Mouse (Mus musculus) neural tube, embryonic 12.5 days (tissue): ENCODE measurements around the gene Pgpep1l. TPM values are rescaled to one million over a fixed set of nuclear protein-coding genes. Genes with fewer than 3 reads are reported as not detected.

Experiments used
- ATAC-seq: fragments of 200-750 bp; cut with Nextera tagmentation; 2 replicates; pipeline ENCODE4 v1.8.0; 2017; ENCODE audit warnings: low read depth, mild to moderate bottlenecking, moderate TSS enrichment, moderate library complexity; ENCODE audit not compliant: low FRiP score
- H3K27ac ChIP-seq: fragments of 300-500 bp; sonication (generic); 2 replicates; pipeline ENCODE4 v1.5.1; 2016
- H3K27me3 ChIP-seq: fragments of 300-500 bp; sonication (generic); replicated peaks from 2 replicates; pipeline ENCODE4 v1.6.1; 2016; ENCODE audit warnings: mild to moderate bottlenecking
- H3K36me3 ChIP-seq: fragments of 300-500 bp; sonication (generic); 2 replicates; pipeline ENCODE4 v1.6.1; 2016; ENCODE audit warnings: mild to moderate bottlenecking
- H3K4me1 ChIP-seq: fragments of 300-500 bp; sonication (generic); 2 replicates; pipeline ENCODE4 v1.6.1; 2016
- H3K4me2 ChIP-seq: fragments of 300-500 bp; sonication (generic); replicated peaks from 2 replicates; pipeline ENCODE4 v1.6.1; 2016; ENCODE audit warnings: mild to moderate bottlenecking
- H3K4me3 ChIP-seq: fragments of 300-500 bp; sonication (generic); 2 replicates; pipeline ENCODE4 v1.5.1; 2016
- H3K9ac ChIP-seq: fragments of 300-500 bp; sonication (generic); 2 replicates; pipeline ENCODE4 v1.6.1; 2016; ENCODE audit warnings: mild to moderate bottlenecking
- H3K9me3 ChIP-seq: fragments of 300-500 bp; sonication (generic); 2 replicates; pipeline ENCODE4 v1.6.1; 2016; ENCODE audit warnings: mild to moderate bottlenecking
- WGBS: fragments of 180-500 bp; shearing (Covaris S2); methylation state at CpG from one replicate; pipeline ENCODE4 v1.1.7; 2016; 5-methylcytosine and 5-hydroxymethylcytosine counted together
- polyA plus RNA-seq: library from polyadenylated mRNA; unstranded; fragments of >200 nt; fragmentation: Nextera tagmentation; extraction: Ambion mirVana; gene quantifications from 2 replicates; pipeline ENCODE4 v1.2.1, GENCODE M21; 2016

Gene Pgpep1l
- polyA plus RNA-seq, 1 experiment from 2014 or later, result not detected

DNA sequence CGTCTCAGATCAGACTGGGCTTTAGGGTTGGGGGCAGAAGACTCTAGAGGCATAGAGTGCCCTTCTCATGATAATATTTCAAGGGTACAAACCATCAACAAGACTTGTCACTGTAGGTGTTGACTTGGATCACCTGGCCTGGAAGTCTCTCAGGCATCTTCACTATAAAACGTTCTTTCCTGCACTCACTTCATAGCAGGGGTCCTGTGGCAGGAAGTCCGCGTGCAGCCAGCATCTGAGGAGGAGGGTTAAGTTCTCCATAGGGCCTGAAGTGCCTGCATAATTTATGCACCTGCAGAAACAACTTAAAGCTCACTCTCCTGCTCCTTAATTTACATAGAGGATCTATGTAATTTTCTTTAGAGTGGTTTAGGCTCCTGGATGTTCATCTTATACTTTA is 18.4 kb downstream of the Pgpep1l start:
- Histone ChIP-seq H3K27me3 (no peaks in the 10 kb centered on the region), H3K9me3 (0 out of 2 replicates have a peak, but pooled peaks cover 3% of the 10 kb centered on the region), H3K9ac (no peak overlapping the region), H3K4me1 (no peaks in the 10 kb centered on the region), H3K4me2 (no peak overlapping the region), H3K36me3 (no peaks in the 10 kb centered on the region), H3K4me3 (no peak overlapping the region), H3K27ac (no peak overlapping the region)
- no peak for ATAC-seq
- WGBS, result 47% methylated on average over 4 of the region's 4 CpGs

- Histone ChIP-seq H3K9me3 (no peaks in the 10 kb centered on the region), H3K27me3 (no peaks in the 10 kb centered on the region), H3K4me2 (no peak overlapping the region), H3K4me3 (no peak overlapping the region), H3K27ac (no peak overlapping the region), H3K4me1 (no peaks in the 10 kb centered on the region), H3K9ac (no peak overlapping the region), H3K36me3 (no peaks in the 10 kb centered on the region)
- no peak for ATAC-seq
- WGBS, result 89% methylated on average over 9 of the region's 9 CpGs
Observed at GRCm38 (mm10) chr7:68241205-68241604, 22.8 kb downstream of the Pgpep1l start.

DNA sequence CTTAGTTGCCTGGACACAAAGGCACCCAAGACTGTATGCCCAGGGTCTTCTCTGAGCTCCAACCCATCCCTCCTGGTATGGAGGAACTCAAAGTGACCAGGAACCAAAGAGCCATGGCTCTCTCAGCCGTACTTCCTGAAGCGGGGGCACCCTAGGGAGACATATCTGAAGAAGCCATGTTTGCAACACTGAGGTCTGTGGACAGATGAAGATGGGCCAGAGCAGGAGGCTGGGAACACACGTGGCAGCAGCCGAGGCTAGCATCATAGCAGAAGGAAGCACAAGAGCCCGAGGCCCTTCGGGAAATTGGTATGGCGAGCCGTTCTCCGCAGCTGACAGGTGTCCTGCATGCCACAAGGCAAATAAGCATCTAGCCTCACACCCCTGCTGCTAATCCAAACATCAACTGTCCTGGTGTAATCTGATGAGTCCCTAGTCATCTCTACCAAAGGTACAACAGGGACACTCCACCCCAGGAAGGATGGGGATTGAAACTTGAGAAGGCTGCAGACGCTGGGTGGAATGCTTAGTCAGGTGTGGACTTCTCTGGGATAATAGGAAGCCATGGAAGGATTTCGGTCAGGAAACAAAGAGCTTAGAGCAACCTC is 24.7 kb downstream of the Pgpep1l start:
- Histone ChIP-seq H3K36me3 (no peaks in the 10 kb centered on the region), H3K9ac (0 out of 2 replicates have a peak overlapping the region, but pooled peaks have one; percentile 21), H3K27ac (no peak overlapping the region), H3K4me3 (no peak overlapping the region), H3K4me2 (no peak overlapping the region), H3K4me1 (no peaks in the 10 kb centered on the region), H3K27me3 (no peaks in the 10 kb centered on the region), H3K9me3 (no peaks in the 10 kb centered on the region)
- 61% methylated on average over 11 of the region's 11 CpGs for WGBS
- no peak for ATAC-seq

GRCm38 (mm10) chr7:68236817-68237216 is 27.2 kb downstream of the Pgpep1l start:
- H3K27me3 ChIP-seq, result no peaks in the 10 kb centered on the region
- WGBS, result 89% methylated on average over 8 of the region's 8 CpGs
- no peak overlapping the region for H3K4me2 ChIP-seq
- no peaks in the 10 kb centered on the region for H3K9me3 ChIP-seq
- no peak overlapping the region for H3K4me3 ChIP-seq
- no peak overlapping the region for H3K9ac ChIP-seq
- no peak overlapping the region for H3K27ac ChIP-seq
- no peak for ATAC-seq
- H3K4me1 ChIP-seq, result peaks cover 5% of the 10 kb centered on the region; the same call in 1 of the 2 replicates
- H3K36me3 ChIP-seq, result no peaks in the 10 kb centered on the region

DNA sequence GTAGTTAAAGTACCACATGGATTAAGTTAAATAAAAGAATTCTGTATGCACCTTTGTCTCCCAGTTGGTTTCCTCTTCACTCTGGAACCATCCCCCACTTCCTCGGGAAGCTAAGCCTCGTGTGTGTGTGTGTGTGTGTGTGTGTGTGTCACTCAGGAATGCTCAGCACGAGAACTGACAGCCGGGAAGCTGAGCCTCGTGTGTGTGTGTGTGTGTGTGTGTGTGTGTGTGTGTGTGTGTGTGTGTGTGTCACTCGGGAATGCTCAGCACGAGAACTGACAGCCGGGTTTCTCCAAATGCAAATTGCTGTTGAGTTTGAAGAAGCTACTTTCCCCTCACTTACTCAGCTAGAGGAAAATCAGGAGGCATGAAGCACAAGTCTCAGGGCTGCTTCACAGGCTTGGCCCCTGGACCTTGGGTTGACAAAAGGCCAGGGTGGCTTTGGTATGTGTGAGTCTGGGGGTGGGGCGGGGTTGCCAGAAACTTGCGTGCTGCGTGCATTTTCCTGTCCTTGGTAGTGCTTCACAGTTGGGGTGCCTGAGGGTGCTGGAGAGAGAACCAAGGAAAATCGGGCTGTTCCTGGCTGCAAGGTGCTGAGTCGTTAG is 30.3 kb downstream of the Pgpep1l start:
- Histone ChIP-seq H3K27me3 (no peaks in the 10 kb centered on the region), H3K4me2 (no peak overlapping the region), H3K9ac (no peak overlapping the region), H3K4me1 (peaks cover 5% of the 10 kb centered on the region; the same call in 1 of the 2 replicates), H3K27ac (no peak overlapping the region), H3K9me3 (no peaks in the 10 kb centered on the region), H3K4me3 (no peak overlapping the region), H3K36me3 (peaks cover 24% of the 10 kb centered on the region)
- no peak for ATAC-seq
- WGBS, result 39% methylated on average over 13 of the region's 13 CpGs

DNA sequence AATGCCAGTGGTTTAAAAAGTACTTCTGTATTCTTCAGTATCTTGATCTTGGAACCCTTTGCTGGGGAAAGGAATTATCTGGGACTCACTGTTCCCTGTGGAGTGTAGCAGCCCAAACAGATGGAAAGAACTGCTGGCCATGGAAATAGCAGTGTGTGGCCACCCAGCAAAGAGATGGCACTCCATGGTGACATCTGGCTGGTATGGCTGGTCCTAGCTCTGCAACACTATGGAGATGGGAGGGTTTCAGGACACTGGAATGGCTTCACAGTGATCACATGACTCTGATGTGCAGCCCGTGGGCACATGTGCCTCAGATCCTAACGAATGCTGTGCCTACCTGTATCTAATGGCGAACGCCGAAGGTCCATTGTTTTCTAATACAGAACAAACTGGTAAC is 31.5 kb downstream of the Pgpep1l start:
- Histone ChIP-seq H3K4me1 (peaks cover 8% of the 10 kb centered on the region), H3K36me3 (peaks cover 31% of the 10 kb centered on the region), H3K27ac (no peak overlapping the region), H3K4me3 (no peak overlapping the region), H3K9me3 (no peaks in the 10 kb centered on the region), H3K4me2 (no peak overlapping the region), H3K9ac (no peak overlapping the region), H3K27me3 (no peaks in the 10 kb centered on the region)
- no peak for ATAC-seq
- 89% methylated on average over 5 of the region's 5 CpGs for WGBS

GRCm38 (mm10) chr7:68230831-68231230 is 33.2 kb downstream of the Pgpep1l start:
- 93% methylated on average over 9 of the region's 9 CpGs for WGBS
- Histone ChIP-seq H3K4me2 (no peak overlapping the region), H3K4me3 (no peak overlapping the region), H3K27ac (no peak overlapping the region), H3K9ac (no peak overlapping the region), H3K36me3 (peaks cover 44% of the 10 kb centered on the region), H3K4me1 (peaks cover 8% of the 10 kb centered on the region), H3K27me3 (no peaks in the 10 kb centered on the region), H3K9me3 (no peaks in the 10 kb centered on the region)
- no peak for ATAC-seq

DNA sequence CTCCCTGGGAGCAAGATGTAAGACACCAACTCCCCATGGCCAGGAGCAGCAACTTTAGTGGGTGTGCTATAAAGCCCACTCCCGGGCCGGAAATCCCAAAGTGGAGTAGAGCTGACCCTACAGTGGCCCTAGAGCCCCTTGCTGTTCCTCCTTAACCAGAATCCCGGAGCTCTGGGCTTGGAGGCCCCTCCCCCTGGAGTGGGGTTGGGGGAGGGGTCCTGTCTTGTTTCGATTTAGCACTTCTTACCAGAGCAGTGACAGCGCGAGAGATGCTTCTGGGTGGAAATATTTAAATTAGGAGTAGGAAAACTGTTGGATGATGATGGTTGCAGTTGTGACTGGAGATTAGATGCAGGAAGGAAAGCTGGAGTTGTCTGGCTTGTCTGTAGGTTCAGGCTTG is 35.5 kb downstream of the Pgpep1l start:
- peaks cover 4% of the 10 kb centered on the region for H3K4me1 ChIP-seq
- ATAC-seq, result no peak
- H3K27me3 ChIP-seq, result no peaks in the 10 kb centered on the region
- 53% methylated on average over 6 of the region's 6 CpGs for WGBS
- H3K4me2 ChIP-seq, result no peak overlapping the region
- H3K9me3 ChIP-seq, result no peaks in the 10 kb centered on the region
- no peak overlapping the region for H3K4me3 ChIP-seq
- peaks cover 53% of the 10 kb centered on the region for H3K36me3 ChIP-seq
- H3K9ac ChIP-seq, result no peak overlapping the region
- H3K27ac ChIP-seq, result no peak overlapping the region

DNA sequence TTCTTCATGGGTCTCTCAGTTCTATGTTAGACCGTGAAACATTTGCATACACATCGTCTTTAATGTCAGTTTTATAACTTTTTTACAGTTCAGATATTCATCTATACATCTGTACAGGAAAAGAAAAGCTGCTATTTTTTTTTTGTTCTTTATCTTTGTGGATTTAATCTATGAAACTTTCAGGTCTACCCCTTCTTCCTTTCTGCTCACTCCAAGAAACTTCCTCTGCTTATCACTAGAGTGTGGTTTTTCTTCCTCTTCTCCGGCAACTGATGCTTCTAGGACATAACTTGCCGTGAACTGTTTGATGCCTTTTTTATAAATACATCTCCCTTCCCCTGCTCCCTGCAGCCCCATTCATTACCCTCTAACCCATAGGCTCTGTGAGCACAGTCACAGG is 36.4 kb downstream of the Pgpep1l start:
- peaks cover 56% of the 10 kb centered on the region for H3K36me3 ChIP-seq
- WGBS, result 88% methylated on average over 4 of the region's 4 CpGs
- no peaks in the 10 kb centered on the region for H3K27me3 ChIP-seq
- no peak overlapping the region for H3K9ac ChIP-seq
- peaks cover 10% of the 10 kb centered on the region for H3K4me1 ChIP-seq
- no peak for ATAC-seq
- no peaks in the 10 kb centered on the region for H3K9me3 ChIP-seq
- H3K27ac ChIP-seq, result no peak overlapping the region
- no peak overlapping the region for H3K4me3 ChIP-seq
- no peak overlapping the region for H3K4me2 ChIP-seq

DNA sequence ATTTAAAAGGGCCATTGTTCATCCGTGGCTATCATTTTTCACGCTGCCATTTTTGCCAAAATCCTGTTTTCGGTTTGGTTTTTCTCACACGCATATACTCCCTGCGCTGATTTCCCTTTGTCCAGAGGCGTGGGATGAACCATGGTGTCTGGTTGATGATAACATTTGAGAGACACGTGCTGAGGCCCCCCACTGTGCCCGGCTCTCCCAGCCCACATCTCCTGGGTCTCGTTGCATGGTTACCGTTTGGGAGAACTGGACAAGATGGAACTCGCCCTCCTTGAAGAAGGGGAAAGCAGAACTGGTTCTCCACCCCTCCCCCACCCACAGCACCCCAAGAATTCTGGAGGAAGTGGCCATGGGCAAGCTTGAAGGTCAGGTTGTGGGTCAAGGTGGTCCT is 37.0 kb downstream of the Pgpep1l start:
- H3K4me2 ChIP-seq, result no peak overlapping the region
- no peak for ATAC-seq
- H3K9ac ChIP-seq, result no peak overlapping the region
- H3K27me3 ChIP-seq, result no peaks in the 10 kb centered on the region
- peaks cover 10% of the 10 kb centered on the region; the same call in 1 of the 2 replicates for H3K4me1 ChIP-seq
- 82% methylated on average over 11 of the region's 11 CpGs for WGBS
- H3K27ac ChIP-seq, result no peak overlapping the region
- peaks cover 56% of the 10 kb centered on the region for H3K36me3 ChIP-seq
- H3K9me3 ChIP-seq, result no peaks in the 10 kb centered on the region
- H3K4me3 ChIP-seq, result no peak overlapping the region

GRCm38 (mm10) chr7:68225427-68226054 is 38.5 kb downstream of the Pgpep1l start:
- H3K4me3 ChIP-seq, result no peak overlapping the region
- H3K9me3 ChIP-seq, result no peaks in the 10 kb centered on the region
- WGBS, result 89% methylated on average over 9 of the region's 9 CpGs
- H3K4me1 ChIP-seq, result peaks cover 10% of the 10 kb centered on the region; the same call in 1 of the 2 replicates
- no peak overlapping the region for H3K9ac ChIP-seq
- no peak overlapping the region for H3K27ac ChIP-seq
- no peak overlapping the region for H3K4me2 ChIP-seq
- no peak for ATAC-seq
- peaks cover 50% of the 10 kb centered on the region for H3K36me3 ChIP-seq
- H3K27me3 ChIP-seq, result no peaks in the 10 kb centered on the region

DNA sequence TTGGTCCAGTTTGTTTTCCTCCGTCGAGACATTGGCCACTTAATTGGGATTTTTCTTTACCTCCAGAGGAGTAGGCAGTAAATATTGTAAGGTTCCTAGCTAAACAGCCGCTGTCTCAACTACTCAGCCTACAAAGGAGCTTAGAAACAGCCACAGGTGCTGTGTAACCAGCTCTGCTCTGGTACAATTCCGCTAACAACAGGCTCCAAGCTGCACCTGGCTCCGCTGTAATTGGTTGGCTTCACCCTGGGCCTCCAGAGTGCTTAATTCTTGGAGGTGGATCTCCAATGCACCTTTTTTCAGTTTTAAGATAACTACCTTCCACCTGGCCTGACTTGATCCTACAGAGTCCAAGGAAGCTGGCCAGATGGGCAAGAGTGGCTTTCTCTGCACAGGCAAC is 40.0 kb downstream of the Pgpep1l start:
- Histone ChIP-seq H3K27me3 (no peaks in the 10 kb centered on the region), H3K36me3 (peaks cover 51% of the 10 kb centered on the region), H3K4me3 (no peak overlapping the region), H3K27ac (no peak overlapping the region), H3K9me3 (no peaks in the 10 kb centered on the region), H3K4me2 (no peak overlapping the region), H3K4me1 (peaks cover 10% of the 10 kb centered on the region; the same call in 1 of the 2 replicates), H3K9ac (no peak overlapping the region)
- no peak for ATAC-seq
- 94% methylated on average over 5 of the region's 5 CpGs for WGBS
